Mouse (Mus musculus) activated CD4-positive, CD25-positive, alpha-beta regulatory T cell, adult 4 months (primary cell): ENCODE data around the gene Zmym4. TPM values are rescaled to one million over a fixed set of nuclear protein-coding genes. Genes with fewer than 3 reads are reported as not detected.

ENCODE experiments used
- ATAC-seq: one replicate; pipeline ENCODE4 v1.8.0; 2017
- polyA plus RNA-seq, 2 experiments: library from polyadenylated mRNA; unstranded; fragments of 100-300 nt; shearing (Covaris generic); gene quantifications; one replicate each; pipeline ENCODE4 v1.2.1; 2017

Zmym4 gene
- polyA plus RNA-seq, 2 experiments from 2014 or later = 17.4 to 17.6 TPM

DNA sequence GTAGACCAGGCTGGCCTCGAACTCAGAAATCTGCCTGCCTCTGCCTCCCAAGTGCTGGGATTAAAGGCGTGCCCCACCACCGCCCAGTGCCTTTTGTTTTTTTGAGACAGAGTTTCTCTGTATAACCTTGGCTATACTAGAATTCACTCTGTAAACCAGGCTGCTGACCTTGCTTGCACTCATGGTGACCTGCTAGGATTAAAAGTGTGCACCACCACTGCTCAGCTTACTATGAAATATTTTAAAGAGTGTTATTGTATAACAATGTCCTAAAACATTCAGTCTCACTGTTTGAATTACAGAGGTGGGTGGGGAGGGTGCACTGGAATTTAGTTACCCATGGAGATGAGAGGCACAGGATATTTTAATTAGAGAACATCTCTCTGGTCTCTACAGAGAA lies 25.1 kb downstream of the Zmym4 start:
- no peak for ATAC-seq

DNA sequence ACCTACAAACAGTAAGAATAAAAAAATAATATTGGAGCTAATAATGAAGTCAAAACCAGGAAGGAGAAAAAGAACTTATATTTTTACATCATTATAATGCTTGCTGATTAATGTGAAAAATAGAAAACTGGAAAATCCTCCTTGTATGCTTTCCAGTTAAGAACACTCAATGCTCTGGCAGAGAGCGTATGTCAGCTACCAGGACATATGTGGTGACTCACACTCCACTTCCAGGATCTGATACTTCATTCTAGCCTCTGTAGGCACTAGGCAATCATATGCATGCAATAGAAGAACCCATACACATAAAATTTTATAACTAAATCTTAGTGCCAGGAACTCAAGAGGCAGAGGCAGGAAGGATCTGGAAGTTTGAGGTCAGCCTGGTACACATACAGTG lies 40.2 kb downstream of the Zmym4 start:
- ATAC-seq = no peak

DNA sequence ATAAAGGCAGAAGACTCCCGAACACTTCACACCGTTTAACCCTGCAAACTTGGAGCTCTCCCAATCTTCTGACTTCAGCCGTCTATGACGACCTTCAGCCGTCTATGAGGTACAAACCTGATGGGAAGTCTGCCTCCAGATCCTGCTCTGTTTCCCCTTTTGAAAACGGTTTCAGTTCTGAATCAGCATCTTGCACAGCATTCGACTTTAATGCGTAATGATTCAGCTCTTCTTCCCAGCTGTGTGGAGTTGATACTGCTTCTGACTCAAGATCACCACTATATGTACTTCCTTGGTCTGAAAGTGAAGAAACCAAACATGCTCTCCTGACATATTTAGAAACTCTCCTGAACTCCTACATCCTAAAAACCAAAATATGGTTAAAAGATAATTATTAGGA lies 78.1 kb downstream of the Zmym4 start:
- ATAC-seq = no peak

DNA sequence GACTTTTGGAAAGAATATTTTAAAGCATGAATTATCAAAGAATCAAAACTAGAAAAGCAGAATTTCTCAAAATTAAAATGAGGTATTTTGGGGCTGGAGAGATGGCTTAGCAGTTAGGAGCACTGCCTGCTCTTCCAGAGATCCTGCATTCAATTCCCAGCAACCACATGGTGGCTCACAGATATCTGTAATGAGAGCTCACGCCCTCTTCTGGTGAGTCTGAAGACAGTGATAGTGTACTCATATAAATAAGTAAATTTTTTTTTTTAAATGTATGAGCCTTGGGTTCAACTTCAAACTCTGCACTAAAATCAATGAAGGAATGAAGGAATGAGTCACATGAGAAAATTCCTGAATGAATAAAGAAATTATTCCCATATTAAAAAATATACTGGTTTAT lies 82.0 kb downstream of the Zmym4 start:
- no peak for ATAC-seq

DNA sequence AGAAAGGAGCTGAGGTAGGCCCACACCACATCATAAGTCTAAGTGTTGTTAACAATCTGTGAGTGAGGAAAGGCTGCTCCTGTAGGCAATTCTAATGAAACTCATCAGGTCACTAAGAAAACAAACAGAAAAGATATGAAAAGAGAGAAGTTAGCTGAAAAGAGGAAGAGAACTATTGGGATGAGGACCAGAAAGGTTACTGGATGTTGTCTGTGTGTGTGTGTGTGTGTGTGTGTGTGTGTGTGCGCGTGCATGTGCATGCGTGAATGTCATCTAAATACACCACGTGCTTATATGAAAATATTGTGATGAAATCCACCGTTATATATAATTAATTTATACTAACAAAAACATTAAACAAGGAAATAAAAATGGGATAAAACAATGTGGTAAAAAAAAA lies 84.3 kb downstream of the Zmym4 start:
- no peak for ATAC-seq

DNA sequence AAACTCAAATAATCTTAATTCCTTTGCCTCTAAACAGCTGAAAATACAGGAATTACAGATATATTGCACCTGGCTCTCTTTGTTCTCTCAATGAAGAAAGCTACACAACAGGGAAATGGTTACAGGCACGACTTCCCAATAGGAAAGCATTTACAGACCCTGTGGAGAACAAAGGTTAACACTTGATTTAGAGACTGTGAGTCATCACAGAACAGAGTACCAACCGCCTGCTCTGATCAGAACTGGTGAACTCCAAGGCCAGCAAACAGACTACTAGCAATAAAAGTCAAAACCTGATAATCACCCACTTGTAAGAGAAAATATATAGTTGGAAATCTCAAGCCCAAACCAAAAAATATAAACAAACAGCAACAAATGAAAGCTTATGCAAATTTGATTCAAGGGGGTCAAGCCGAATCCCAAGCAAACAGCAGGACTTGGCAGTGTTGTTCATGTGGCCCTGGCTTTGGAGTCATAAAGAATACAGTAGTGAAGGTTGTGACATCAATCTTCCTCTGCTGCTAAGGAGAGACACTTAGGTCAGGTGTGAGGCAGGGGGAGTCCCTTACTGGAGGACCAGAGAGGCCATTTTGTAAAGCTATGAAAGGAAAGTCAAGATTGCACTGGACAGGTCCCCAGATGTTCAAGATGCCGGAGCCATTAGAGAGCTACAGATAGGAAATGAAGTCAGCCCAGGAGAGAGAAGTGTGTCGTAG lies 88.2 kb downstream of the Zmym4 start:
- no peak for ATAC-seq

DNA sequence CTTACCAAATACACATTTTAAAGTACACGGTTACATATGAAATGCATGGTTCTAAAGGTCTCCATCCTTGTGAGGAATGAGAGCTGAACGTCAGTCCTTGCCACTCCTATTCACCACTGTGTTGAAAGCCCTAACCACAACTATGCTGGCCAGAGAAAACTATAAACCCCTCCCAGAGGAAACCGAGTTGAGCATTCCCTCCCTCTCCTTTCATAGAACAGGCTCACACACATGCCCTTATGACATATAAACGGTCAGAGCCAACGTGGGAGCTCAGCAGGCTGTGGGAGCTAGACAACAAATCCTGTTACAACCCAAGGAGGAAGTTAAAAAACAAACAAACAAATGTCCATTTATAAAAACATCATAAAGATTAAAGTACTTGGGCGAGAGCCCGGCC lies 95.2 kb downstream of the Zmym4 start:
- ATAC-seq = no peak

DNA sequence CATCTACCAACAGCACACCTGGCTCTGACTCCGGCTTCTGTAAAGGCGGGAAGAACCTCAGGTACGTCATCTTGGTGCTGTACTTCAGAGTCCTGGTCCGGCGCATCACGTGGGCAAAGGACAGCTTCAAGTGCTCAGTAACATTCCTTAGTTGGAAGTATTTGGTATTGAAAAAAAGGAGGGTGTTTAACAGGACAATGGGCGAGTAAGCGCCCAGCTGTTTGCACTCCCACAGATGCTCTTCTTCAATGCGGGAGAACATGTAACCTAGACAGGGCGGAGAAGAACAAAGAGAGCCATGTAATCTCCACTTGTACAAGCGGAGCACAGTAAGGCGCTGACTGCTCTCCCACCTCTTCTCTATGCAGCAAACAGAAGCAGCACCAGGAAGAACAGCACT lies 99.2 kb downstream of the Zmym4 start:
- no peak for ATAC-seq

DNA sequence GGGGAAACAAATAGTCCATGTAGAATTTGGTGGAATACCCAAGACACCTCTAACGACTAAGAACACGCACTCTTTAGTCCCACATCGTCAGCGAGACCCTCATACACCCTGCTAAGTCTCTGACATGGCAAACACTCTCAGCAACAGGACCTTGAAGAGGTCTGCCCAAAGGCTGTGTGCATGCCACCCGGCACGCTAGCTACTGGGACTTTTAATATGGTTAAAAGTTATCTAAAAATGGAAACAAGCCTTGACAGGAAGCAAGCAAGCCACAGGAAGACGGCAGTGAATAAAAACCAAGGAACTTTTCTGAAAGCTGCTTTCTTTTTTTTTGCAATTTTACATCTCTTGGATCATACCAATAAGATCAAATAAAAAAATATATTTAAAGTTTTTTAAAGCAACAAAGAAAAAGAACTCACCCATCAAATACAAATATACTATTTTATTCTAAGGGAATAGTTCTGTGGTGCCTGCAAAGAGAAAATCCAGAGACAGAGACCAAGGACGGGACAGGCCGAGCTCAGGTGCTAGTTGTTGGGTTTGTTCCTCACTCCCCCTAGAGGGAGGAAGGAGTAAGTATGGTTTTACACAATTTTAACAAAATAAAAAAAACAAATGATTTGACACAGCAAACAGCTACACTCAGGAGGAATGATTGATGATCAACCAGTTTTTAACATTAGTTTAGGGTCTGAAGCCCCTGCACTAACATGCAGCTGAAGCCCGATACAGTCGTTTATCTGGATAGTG lies 106.2 kb downstream of the Zmym4 start:
- ATAC-seq = peak; percentile 60

DNA sequence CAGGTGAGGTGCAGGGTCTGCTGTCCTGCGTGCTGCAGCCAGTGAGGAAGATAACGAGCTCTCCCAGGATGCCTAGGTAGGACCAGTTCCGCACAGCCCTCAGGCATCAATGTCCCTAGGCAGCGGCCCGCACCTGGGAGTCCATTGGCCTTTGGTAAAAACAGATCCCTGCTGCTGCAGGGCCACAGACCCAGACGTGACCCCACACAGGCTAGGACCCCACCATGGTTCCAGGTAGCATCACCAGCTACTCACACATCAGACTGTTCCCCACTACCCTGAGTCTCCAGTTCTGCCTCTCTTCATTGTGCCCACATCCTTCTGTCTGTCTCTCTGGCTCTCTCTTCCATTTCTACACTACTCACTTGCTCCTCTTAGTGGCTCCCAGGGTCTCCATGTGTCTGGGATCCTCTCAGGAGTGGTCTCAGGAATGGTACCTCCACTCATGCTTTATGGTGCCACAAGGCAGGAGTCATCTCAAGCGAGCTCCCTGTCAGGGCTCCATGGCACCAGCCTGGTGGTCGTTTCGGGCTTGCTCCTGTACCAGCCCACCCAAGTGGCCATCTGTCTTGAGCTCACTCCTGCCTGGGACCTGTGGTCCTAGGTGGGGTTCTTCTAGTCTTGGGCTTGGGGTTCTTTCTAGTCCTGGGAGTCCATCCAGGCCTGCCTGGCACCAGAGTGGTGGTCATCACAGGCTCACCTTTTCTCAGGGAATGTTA lies 107.5 kb downstream of the Zmym4 start:
- no peak for ATAC-seq

DNA sequence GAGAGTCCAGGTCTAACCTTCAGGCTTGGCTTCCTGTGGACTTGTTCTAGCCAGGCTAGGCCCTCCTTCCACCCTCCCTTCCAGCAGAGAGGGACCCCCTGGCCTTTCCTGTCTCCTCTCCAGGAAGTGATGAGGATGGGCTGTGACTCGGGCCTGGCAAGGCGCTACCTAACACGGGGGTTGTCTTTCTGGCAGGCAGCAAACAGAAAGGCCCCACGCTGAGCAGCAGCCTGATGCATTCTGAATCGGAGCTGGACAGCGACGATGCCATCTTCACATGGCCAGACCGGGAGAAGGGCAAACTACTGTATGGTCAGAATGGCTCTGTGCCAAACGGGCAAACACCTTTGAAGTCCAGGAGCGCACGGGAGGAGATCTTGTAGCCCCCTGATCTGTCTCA lies 115.0 kb downstream of the Zmym4 start:
- no peak for ATAC-seq

DNA sequence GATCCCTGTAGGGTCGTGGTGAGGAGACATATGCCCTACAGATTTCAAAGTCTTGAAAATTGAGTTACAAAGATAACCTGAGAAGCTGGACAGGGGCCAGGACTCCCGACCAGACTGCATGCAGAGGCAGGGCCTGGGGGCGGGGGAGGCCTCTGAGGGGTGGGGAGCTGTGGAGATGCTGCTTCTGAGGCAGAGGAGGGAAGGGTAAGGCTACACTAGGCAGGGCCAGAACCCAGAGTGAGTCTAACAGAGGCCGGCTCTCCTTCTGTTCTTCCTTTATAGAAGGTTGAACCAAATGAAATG lies 117.2 kb downstream of the Zmym4 start:
- ATAC-seq = no peak

DNA sequence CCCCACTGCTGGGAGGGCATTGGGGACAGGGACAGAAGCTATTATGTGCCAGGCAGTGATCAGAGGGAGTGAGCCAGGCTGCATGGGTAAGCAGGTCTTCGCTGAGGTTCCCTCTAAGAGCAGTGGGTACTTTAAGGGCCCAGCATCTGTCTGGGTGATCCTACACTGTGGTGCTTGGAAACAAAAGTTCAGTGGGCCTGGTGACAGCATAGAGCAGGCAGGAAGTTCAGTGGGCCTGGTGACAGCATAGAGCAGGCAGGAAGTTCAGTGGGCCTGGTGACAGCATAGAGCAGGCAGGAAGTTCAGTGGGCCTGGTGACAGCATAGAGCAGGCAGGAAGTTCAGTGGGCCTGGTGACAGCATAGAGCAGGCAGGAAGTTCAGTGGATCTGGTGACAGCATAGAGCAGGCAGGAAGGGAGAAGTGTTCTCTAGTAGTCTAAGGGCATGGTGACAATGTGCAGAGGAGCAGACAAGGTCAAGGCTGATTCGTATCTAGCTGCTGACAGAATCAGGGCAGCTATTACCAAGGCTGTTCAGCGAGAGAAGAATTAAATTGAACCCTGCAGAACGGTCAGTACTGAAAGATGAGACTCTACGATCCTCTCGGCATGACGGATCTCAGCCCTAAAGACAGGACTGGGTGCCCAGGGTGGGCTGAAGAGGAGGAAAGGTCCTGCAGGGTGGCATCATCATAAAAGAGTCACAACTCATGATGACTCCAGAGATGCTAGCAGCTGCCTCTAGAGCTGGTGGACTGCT lies 117.7 kb downstream of the Zmym4 start:
- peak; percentile 52 for ATAC-seq

DNA sequence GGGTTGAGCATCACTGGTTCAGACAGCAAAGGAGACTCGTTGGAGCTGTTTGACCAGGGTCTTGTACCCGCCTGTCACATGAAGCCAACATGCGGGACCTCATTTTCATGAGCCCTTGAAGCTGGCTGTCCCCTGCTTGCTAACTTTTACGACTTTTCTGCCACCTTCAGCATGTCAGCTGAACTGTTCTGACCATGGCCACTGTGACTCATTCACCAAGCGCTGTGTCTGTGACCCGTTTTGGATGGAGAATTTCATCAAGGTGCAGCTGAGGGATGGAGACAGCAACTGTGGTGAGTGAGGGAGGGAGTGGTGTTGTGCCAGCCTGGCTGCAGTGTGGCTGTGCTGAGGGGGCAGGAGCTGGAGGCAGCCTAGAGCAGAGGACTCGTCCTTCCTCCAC lies 121.0 kb downstream of the Zmym4 start:
- ATAC-seq = no peak

DNA sequence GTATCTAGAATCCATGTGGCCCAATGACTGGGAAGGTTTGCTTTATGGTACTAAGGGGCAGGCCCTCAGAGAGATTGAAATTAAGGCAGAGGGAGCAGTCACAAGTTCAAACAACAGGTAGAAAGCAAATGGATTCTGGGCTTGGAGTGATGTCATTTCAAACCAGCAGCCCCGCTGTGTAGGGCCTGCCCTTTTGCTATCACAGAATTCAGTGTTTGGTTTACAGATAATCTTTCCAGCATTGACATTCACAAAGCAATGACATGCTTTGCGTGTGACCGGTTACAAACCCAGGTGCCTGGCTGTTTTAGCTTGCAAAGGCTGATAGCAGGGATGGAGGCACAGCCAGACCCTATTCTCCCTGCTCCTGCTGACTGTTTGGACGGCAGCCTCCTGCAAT lies 122.3 kb downstream of the Zmym4 start:
- ATAC-seq = no peak

DNA sequence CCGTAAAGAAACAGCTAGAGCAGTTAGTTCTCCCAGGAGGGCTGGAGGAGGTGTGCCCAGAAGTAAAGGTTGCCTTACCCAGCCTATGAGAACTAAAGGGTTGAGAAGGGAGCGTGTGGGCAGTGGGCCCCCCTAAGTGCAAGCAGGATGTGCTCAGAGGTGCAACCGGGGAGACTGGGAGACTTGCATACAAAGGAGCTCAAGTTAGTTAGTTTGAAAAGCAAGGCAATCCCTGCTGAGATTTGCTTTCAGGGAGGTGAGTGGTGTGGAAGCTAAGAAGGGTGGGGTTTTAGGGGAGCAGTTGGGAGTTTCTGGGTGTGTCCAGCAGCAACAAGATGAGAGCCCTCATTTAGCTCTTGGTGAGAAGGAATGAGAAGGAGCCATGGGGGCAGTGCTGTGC lies 125.0 kb downstream of the Zmym4 start:
- ATAC-seq = no peak

DNA sequence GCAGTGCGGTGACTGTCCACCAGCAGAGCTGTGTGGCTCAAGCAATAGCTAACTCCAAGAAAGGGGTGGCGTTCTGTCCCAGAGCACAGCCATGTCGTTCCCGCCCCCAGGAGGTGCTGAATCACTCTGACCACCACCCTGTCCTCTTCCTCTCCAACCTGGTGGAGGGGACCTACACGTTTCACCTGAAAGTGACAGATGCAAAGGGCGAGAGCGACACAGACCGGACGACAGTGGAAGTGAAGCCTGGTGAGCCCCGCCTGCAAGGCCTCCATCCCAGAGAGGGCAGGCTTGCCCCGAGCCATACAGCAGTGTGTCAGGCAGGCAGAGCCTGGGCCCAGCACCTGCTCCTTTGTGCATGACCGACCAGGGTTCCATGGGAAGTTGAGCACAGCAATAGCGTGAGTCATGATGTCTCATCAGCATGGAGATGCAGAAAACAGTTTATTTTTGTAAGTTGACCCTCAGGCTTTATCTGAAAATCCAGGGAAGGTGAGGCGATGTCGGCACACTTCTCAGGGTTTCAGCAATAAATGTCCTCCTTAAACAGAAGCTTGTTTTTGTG lies 126.9 kb downstream of the Zmym4 start:
- no peak for ATAC-seq

DNA sequence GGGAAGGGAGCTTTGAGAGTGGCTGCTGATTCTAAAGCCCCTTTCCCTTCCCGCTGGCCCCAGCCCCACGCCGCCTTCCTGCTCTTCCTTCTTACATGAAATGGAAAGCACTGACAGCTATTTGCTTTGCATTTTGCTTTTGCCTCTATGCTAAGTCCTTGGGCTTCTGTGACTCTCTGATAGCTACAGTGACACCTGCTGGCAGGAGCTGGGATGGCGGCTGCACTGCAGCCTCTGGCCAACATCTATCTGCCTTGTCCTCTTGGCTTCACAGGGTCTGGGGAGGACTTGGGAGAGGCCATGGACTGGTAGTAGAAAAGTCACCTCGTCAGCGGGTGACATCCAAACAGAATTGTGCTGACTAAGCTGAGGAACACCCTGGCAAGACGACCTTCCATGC lies 128.1 kb downstream of the Zmym4 start:
- peak; percentile 65 for ATAC-seq

DNA sequence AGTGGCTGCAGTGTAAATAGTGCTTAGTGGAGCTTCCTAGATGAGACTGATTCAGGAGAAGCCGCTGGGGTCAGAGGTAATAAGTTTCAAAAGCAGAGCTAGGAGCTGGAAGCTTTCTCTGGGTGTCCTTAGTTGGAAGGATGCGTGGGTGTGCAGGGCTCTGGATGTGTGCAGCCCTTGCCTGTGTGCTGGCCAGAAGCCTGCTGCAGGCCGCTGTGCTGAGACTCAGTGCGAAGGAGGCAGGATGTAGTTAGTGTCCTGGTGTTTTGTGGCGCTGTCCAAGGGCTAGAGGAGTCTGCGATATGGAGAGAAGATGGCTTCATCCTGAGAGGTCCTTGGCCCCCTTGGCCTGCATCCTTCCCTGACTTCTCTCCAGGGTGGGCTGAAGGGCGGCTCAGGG lies 129.1 kb downstream of the Zmym4 start:
- ATAC-seq = no peak

DNA sequence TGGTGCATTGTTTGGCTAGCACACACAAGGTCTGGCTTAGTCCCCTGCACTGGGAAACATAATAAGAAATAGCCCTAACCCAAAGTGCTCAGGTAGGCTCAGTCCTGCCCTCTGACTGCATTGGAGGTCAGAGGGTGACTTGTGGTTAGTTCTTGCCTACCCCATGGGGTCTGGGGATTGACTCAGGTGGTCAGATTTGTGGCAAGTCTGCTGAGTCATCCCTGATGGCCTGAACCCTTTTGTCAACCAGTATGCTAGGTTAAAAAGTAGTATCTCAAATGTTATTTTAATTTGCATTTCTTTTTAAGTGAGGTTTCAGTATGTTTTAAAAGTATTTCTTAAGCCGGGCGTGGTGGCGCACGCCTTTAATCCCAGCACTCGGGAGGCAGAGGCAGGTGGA lies 136.8 kb downstream of the Zmym4 start:
- ATAC-seq = no peak

DNA sequence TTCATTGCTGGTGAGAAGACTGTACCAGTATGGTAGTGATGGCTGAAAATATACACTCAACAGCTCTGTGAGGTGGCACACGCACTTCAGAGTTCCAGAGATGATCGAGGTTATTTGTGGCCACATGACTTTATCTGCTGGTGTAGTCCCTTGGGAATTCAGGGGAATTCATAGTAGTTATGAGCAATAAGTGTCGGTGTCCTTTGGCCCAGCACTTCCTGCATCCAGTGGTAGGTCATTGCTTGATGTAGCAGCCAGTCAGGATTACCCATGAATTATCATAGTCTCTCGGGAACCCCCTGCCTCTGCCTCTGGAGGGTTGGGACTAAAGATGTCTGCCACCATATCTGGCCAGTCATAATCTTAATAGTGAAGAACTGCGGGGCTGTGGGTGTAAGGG lies 144.0 kb downstream of the Zmym4 start:
- ATAC-seq = no peak

DNA sequence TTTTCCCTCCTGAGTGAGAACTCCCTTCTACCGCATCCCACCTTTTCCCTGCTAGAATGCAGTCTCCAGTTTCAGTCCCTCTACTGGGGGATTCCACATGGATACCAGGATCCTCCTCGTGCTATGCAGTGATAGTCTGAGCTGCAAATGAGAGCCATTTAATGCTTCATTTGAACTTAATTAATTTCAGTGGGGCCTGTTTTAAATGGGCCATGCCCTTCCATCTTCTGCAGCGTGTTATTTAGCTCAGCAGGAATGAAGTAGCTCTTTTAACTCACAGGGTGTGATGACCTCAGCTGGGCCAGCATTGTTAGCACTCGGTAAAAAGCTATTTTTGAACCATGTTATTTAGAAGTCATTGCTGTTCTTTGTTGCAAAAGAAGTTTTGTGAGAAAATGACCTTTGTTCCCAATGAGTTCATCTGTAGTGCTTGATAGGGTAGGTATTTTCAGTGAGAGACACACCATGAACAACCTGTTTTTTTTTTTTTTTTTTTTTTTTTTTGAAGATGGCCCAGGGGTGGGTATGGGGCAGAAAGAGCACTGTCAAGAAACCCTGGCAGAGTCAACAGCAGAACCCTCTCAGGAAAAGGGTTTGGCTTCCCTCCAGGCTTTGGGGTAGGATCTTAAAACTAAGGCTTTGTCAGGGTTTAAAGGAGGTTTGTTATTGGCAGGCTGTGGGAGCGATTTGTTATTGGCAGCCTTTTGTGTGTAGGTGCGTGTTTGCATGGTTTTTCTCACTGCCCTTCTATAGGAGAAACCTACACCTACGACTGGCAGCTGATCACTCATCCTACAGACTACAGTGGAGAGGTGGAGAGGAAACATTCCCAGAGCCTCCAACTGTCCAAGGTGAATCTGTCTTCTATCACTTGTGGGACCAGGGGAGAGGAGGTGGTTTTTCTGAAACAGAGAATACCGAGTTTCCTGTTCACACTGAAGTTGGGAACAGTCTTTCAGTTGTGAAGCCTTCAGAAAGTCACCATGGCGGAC lies 144.7 kb downstream of the Zmym4 start:
- no peak for ATAC-seq
